Mouse (Mus musculus) testis, adult 2 months (tissue): ENCODE measurements around the gene Cabp2.

Source experiments
- CTCF ChIP-seq: fragments of 200-500 bp; IDR thresholded peaks from 2 replicates; pipeline ENCODE4 v1.5.1; 2012; ENCODE audit warnings: low read depth, mild to moderate bottlenecking, inconsistent platforms, low read length, moderate library complexity; ENCODE audit not compliant: control insufficient read depth, insufficient read depth, insufficient replicate concordance
- POLR2A ChIP-seq: fragments of 200-500 bp; IDR thresholded peaks from 2 replicates; pipeline ENCODE4 v1.6.1; 2012; ENCODE audit warnings: low read depth, mild to moderate bottlenecking, inconsistent platforms, low read length, moderate library complexity; ENCODE audit not compliant: control insufficient read depth

DNA sequence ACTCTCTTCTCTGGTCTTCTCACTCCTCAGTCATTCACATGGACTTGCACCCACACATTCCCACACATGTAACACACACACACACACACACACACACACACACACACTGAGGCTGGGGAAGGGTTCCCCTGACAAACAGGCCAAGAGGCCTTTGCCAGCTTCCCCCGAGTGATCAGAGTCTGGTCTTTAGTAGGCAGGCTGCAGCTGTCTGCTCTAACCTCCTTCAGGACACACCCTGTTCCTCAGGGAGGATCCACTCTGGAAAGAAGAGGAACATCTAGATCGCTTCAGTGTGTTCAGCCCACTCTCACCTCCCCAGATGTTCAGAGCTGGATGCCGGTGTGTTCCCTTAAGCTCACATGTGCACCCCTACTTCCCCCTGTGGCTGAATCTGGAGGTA is 13.0 kb downstream of the Cabp2 start:
- TF ChIP-seq CTCF, result no peak
- TF ChIP-seq POLR2A, result no peak
